Mouse (Mus musculus) myocyte (in vitro differentiated cells): Measurements from ENCODE around the gene Rnf222.

Source experiments
- MAX ChIP-seq: IDR thresholded peaks from one replicate; pipeline ENCODE4 v1.6.1; 2011; ENCODE audit warnings: low read depth, mild to moderate bottlenecking, control low read depth
- MYOG ChIP-seq, 3 experiments: IDR thresholded peaks; one replicate each; pipeline ENCODE4 v1.6.1; 2011; ENCODE audit warnings: control low read depth in 2 of 3, low read depth in 2 of 3, mild to moderate bottlenecking in 2 of 3; ENCODE audit not compliant: insufficient read length in 2 of 3, control insufficient read depth in 1 of 3, insufficient read depth in 1 of 3
- POLR2A ChIP-seq: IDR thresholded peaks from one replicate; pipeline ENCODE4 v1.6.1; 2011; ENCODE audit warnings: low read depth, mild to moderate bottlenecking, control low read depth, moderate library complexity; ENCODE audit not compliant: insufficient read length
- POLR2AphosphoS2 ChIP-seq: IDR thresholded peaks from one replicate; pipeline ENCODE4 v1.6.1; 2011; ENCODE audit warnings: low read depth, control low read depth; ENCODE audit not compliant: insufficient read length

DNA sequence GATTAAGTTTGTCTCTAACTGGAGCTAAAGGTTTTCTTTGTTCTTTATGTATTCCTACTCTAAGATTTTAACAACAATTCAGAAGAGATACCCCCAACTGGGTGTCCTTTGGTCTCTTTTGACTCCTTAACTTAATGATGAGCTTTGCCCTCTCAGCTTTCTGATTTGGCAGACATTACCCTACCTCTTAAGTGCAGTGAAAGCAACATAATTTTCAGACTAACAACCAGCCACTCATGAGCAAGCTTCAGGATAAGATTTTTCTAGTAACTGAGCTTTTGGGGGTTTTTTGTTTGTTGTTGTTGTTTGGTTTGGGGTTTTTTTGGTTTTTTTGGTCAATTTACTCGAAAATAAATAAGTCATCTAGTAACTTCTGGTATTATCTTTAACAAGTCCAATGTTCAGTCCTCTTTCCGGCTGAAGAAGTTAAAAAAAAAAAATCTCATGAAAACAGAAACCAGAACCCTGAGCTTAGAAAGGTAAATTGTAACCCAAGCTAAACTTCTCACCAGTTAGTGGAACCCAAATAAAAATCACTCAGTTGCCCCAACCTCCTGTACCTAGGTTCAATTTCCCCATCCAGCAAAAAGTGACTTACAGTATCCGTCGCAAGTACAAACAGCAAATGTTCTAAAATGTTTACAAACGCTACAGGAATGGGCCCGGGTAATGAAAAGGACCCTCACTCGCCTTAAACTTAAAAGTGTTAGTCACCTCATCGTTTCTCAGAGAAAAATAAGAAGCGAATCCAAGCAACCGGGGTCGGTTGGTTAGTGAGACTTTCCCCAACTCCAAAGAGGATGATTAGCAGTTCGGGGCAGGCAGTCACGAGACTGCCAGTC lies 36.5 kb upstream of the Rnf222 start:
- TF ChIP-seq POLR2AphosphoS2: no peak
- TF ChIP-seq MAX: no peak
- no peak for TF ChIP-seq MYOG (IDR thresholded peaks at IDR 0.05; ENCODE audit: control insufficient read depth in 1 of 3, insufficient read depth in 1 of 3, insufficient read length in 2 of 3, low read depth in 2 of 3)
- no peak for TF ChIP-seq POLR2A
